Mouse (Mus musculus) R1 (cell line): ENCODE results near the gene Fscn2.
A peak's percentile ranks its signal among the peaks of the same experiment; 100 is the strongest.
"Not testable (repeated sequence)": the region's sequence is repeated elsewhere in the genome, so short reads cannot be mapped to it uniquely, and the experiment has no call there.

Experiments used
- DNase-seq: peaks from one replicate; pipeline ENCODE4 v3.0.0-alpha.2; 2018; ENCODE audit warnings: low read depth, low spot score

The Fscn2 gene

DNA sequence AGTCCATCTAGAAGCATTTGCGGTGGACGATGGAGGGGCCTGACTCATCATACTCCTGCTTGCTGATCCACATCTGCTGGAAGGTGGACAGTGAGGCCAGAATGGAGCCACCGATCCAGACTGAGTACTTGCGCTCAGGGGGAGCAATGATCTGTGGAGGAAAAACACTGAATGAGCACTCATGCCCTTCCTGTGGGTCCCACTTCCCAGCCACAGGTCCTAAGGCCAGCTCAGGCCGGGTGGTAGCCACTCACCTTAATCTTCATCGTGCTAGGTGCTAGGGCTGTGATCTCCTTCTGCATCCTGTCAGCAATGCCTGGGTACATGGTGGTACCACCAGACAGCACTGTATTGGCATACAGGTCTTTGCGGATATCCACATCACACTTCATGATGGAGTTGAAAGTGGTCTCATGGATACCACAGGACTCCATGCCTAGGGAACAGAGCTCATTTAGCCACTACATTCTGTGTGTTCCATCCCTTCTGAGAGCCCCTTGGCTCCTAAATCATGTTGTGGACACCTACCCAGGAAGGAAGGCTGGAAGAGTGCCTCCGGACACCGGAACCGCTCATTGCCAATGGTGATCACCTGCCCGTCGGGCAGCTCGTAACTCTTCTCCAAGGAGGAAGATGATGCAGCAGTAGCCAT, 14.8 kb upstream of the Fscn2 start:
- not testable (repeated sequence) for DNase-seq

GRCm38 (mm10) chr11:120347301-120347700, 14.0 kb upstream of the Fscn2 start:
- DNase-seq: peak; percentile 45

- peak; percentile 80 for DNase-seq
These were observed 13.3 kb upstream of the Fscn2 start, which contains the start of gene Actg1 for GRCm38 (mm10) chr11:120347791-120348683. Gene Actg1 (minus strand): TSS chr11:120348542.

GRCm38 (mm10) chr11:120348684-120349370, 12.5 kb upstream of the Fscn2 start:
- peak; percentile 66 for DNase-seq

- DNase-seq: peak; percentile 85
These were observed 11.9 kb upstream of the Fscn2 start for GRCm38 (mm10) chr11:120349371-120349985.

- peak; percentile 96 for DNase-seq
These were observed 11.2 kb upstream of the Fscn2 start for GRCm38 (mm10) chr11:120349986-120350702.

- DNase-seq: peak; percentile 89
These were observed 10.6 kb upstream of the Fscn2 start for GRCm38 (mm10) chr11:120350711-120351110.

GRCm38 (mm10) chr11:120351250-120352092, 9.9 kb upstream of the Fscn2 start:
- DNase-seq: no peak

GRCm38 (mm10) chr11:120352093-120352350, 9.3 kb upstream of the Fscn2 start:
- DNase-seq: not testable (repeated sequence)

- DNase-seq: no peak
These were observed 8.6 kb upstream of the Fscn2 start for GRCm38 (mm10) chr11:120352571-120353290.

GRCm38 (mm10) chr11:120353500-120354303, 7.6 kb upstream of the Fscn2 start:
- peak; percentile 45 for DNase-seq

- DNase-seq: no peak
These were observed 6.7 kb upstream of the Fscn2 start for GRCm38 (mm10) chr11:120354304-120355276.

DNA sequence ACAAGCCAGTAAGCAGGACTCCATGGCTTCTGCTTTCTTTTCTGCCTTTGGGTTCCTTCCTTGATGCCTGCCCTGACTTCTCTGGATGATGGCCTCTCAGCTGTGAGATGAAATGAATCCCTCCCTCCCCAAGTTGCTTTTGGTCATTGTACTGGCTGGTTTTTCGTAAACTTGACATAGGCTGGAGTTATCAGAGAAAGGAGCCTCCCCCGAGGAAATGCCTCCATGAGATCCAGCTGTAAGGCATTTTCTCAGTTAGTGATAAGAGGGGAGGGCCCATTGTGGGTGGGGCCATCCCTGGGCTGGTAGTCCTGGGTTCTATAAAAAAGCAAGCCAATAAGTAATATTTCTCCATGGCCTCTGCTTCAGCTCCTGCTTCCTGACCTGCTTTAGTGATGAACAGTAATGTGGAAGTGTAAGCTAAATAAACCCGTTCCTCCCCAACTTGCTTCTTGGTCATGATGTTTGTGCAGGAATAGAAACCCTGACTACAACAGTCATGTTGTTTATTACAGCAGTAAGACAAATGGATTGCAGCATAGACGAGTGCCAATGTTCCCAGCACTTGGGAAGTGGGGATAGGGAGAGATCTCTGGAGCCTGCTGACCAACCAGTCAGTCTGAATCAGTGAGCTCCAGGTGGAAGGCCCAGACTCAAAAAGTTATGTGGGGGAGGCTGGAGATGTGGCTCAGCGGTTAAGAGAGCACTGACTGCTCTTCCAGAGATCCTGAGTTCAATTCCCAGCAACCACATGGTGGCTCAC, 5.9 kb upstream of the Fscn2 start:
- DNase-seq: no peak

DNA sequence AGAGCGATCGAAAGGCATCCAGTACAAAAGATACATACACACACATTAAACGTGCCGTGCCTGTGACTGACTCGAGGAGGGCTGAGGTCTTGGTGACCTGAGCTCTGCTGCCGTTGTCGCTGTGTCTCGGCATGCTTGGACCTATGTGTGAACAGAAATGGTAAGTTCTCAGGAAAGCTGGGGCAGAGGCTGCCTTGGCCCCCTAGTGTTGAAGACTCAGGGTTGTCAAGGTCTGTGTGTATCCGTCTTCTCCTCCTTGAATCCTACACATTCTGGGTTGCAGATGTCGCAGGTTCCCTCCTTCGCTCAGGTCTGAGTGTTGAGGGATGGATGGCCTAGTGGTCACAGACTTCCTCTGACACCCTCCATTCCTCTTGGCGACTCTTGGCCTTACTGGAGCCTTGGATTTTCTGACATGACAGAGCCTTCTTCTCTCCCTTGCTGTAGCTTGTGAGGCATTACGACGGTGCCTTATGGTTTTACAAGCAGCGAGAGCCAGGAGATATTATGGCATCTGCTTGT, 5.0 kb upstream of the Fscn2 start:
- peak; percentile 58 for DNase-seq

DNA sequence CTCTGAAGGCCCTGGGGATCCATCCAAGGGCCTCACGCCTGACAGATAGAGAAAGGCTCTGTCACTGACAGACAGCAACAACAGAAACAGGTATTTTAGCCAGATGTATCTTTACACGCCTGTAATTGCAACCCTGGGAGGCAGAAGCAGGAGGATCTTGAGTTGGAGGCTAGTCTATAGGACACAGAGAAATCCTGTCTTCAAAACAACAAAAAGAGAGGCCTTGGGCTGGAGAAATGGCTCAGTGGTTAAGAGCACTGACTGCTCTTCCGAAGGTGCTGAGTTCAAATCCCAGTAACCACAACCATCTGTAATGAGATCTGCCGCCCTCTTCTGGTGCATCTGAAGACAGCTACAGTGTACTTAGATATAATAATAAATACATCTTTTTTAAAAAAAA, 4.4 kb upstream of the Fscn2 start:
- DNase-seq: no peak

DNA sequence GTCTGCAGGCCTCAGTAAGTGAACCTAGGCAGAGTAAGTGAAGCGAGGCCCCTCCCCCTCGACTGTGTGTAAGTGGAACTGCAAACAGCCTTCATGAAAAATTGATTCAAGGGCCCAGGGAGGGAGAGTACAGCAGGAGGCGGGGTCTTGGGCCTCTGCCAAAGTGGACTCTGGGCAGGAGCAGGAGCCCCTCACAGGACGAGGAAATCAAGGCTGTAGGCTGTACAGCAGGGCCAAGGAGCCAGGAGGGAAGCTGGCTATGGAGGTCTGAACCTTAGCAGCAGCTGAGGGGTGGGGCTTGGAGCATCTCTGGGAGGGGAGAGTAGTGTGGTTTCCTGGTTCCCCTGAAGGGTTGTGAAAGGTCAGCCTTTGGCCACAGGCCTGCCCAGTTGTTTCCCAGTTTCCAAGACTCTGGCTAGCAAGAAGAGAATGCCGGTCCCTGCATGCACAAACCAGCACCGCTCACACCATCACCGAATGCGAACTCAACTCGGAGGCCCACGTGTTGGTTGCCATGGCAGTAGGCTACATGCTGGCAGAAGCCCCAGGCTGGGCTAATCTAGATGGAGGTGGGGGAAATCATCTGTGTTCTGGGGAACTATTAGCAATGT, 3.4 kb upstream of the Fscn2 start:
- DNase-seq: peak; percentile 54
